Mouse (Mus musculus): ENCODE results near the gene Palm3. TPM values are rescaled to one million over a fixed set of nuclear protein-coding genes. Genes with fewer than 3 reads are reported as not detected.
"Not testable (repeated sequence)": the region's sequence is repeated elsewhere in the genome, so short reads cannot be mapped to it uniquely, and the experiment has no call there.

Palm3 gene
- total and polyA plus RNA-seq, 2 experiments from 2014 or later: 8.2 to 9.6 TPM

- Histone ChIP-seq H3K4me1 (ENCODE audit: insufficient read depth, low read length) (0 out of 2 replicates have a peak, but pooled peaks cover 7% of the 10 kb centered on the region), H3K4me3 (ENCODE audit: low read length) (no peak overlapping the region), H3K9me3 (ENCODE audit: low read length) (no peaks in the 10 kb centered on the region), H3K27ac (no peak overlapping the region), H3K9ac (replicated peaks; ENCODE audit: low read length) (no peak overlapping the region), H3K27me3 (ENCODE audit: insufficient read depth, low read length) (no peaks in the 10 kb centered on the region), H3K4me2 (ENCODE audit: low read depth, low read length) (no peak overlapping the region), H3K36me3 (ENCODE audit: insufficient read depth, low read length) (peaks cover 4% of the 10 kb centered on the region; the same call in 1 of the 2 replicates)
- ATAC-seq (no peak), DNase-seq (ENCODE audit: low spot score) (no peak)
- no peak for TF ChIP-seq CTCF (IDR thresholded peaks at IDR 0.05; ENCODE audit: low read depth)
- WGBS: 53% methylated on average over 12 of the region's 12 CpGs
These were observed 18.2 kb upstream of the Palm3 start for GRCm38 (mm10) chr8:84002957-84003611.

- H3K9ac ChIP-seq (replicated peaks; ENCODE audit: low read length): peak overlapping the region; percentile 61; the same call in 1 of the 2 replicates
- no peaks in the 10 kb centered on the region for H3K27me3 ChIP-seq (ENCODE audit: insufficient read depth, low read length)
- WGBS: 77% methylated on average over 6 of the region's 6 CpGs
- H3K4me3 ChIP-seq (ENCODE audit: low read length): peak overlapping the region; percentile 54
- no peaks in the 10 kb centered on the region for H3K9me3 ChIP-seq (ENCODE audit: low read length)
- TF ChIP-seq CTCF (IDR thresholded peaks at IDR 0.05; ENCODE audit: low read depth): no peak
- DNase-seq (ENCODE audit: low spot score): no peak
- no peak overlapping the region for H3K27ac ChIP-seq
- ATAC-seq: no peak
- H3K36me3 ChIP-seq (ENCODE audit: insufficient read depth, low read length): peaks cover 4% of the 10 kb centered on the region; the same call in 1 of the 2 replicates
- H3K4me1 ChIP-seq (ENCODE audit: insufficient read depth, low read length): 0 out of 2 replicates have a peak, but pooled peaks cover 7% of the 10 kb centered on the region
- peak overlapping the region; percentile 93 for H3K4me2 ChIP-seq (ENCODE audit: low read depth, low read length)
These were observed 17.5 kb upstream of the Palm3 start for GRCm38 (mm10) chr8:84003612-84004246.

GRCm38 (mm10) chr8:84004533-84005201, 16.6 kb upstream of the Palm3 start:
- peak overlapping the region; percentile 61 for H3K9ac ChIP-seq (replicated peaks; ENCODE audit: low read length)
- peak; percentile 96 for DNase-seq (ENCODE audit: low spot score)
- TF ChIP-seq CTCF (IDR thresholded peaks at IDR 0.05; ENCODE audit: low read depth): no peak
- peak; percentile 89 for ATAC-seq
- H3K27ac ChIP-seq: peak overlapping the region; percentile 78
- 1% methylated on average over 30 of the region's 30 CpGs for WGBS
- no peaks in the 10 kb centered on the region for H3K27me3 ChIP-seq (ENCODE audit: insufficient read depth, low read length)
- peaks cover 4% of the 10 kb centered on the region; the same call in 1 of the 2 replicates for H3K36me3 ChIP-seq (ENCODE audit: insufficient read depth, low read length)
- peak overlapping the region; percentile 93 for H3K4me2 ChIP-seq (ENCODE audit: low read depth, low read length)
- H3K4me3 ChIP-seq (ENCODE audit: low read length): peak overlapping the region; percentile 54
- H3K4me1 ChIP-seq (ENCODE audit: insufficient read depth, low read length): 0 out of 2 replicates have a peak, but pooled peaks cover 3% of the 10 kb centered on the region
- no peaks in the 10 kb centered on the region for H3K9me3 ChIP-seq (ENCODE audit: low read length)

- not testable (repeated sequence) for DNase-seq (ENCODE audit: low spot score); ATAC-seq; H3K4me3 ChIP-seq (ENCODE audit: low read length); H3K9ac ChIP-seq (replicated peaks; ENCODE audit: low read length); H3K4me2 ChIP-seq (ENCODE audit: low read depth, low read length); H3K4me1 ChIP-seq (ENCODE audit: insufficient read depth, low read length); H3K9me3 ChIP-seq (ENCODE audit: low read length); H3K27ac ChIP-seq; H3K36me3 ChIP-seq (ENCODE audit: insufficient read depth, low read length); H3K27me3 ChIP-seq (ENCODE audit: insufficient read depth, low read length)
- WGBS: 93% methylated on average over 7 of the region's 7 CpGs
These were observed 15.8 kb upstream of the Palm3 start for GRCm38 (mm10) chr8:84005502-84005901.

GRCm38 (mm10) chr8:84008362-84008761, 12.9 kb upstream of the Palm3 start:
- no peak overlapping the region for H3K27ac ChIP-seq
- ATAC-seq (no peak), DNase-seq (ENCODE audit: low spot score) (no peak)
- H3K4me2 ChIP-seq (ENCODE audit: low read depth, low read length): no peak overlapping the region
- H3K9me3 ChIP-seq (ENCODE audit: low read length): no peaks in the 10 kb centered on the region
- TF ChIP-seq CTCF (IDR thresholded peaks at IDR 0.05; ENCODE audit: low read depth): peak; percentile 47
- H3K9ac ChIP-seq (replicated peaks; ENCODE audit: low read length): no peak overlapping the region
- no peaks in the 10 kb centered on the region for H3K36me3 ChIP-seq (ENCODE audit: insufficient read depth, low read length)
- 31% methylated on average over 7 of the region's 7 CpGs for WGBS
- peaks cover 20% of the 10 kb centered on the region for H3K4me1 ChIP-seq (ENCODE audit: insufficient read depth, low read length)
- H3K27me3 ChIP-seq (ENCODE audit: insufficient read depth, low read length): peaks cover 23% of the 10 kb centered on the region
- no peak overlapping the region for H3K4me3 ChIP-seq (ENCODE audit: low read length)

- DNase-seq (ENCODE audit: low spot score): peak; percentile 90
- peak; percentile 96 for TF ChIP-seq CTCF (IDR thresholded peaks at IDR 0.05; ENCODE audit: low read depth)
- 2% methylated on average over 11 of the region's 11 CpGs for WGBS
- Histone ChIP-seq H3K4me1 (ENCODE audit: insufficient read depth, low read length) (peaks cover 20% of the 10 kb centered on the region), H3K27ac (no peak overlapping the region), H3K4me3 (ENCODE audit: low read length) (no peak overlapping the region), H3K9ac (replicated peaks; ENCODE audit: low read length) (no peak overlapping the region), H3K27me3 (ENCODE audit: insufficient read depth, low read length) (peaks cover 24% of the 10 kb centered on the region), H3K4me2 (ENCODE audit: low read depth, low read length) (peak overlapping the region; percentile 33; the same call in 1 of the 2 replicates), H3K36me3 (ENCODE audit: insufficient read depth, low read length) (no peaks in the 10 kb centered on the region), H3K9me3 (ENCODE audit: low read length) (no peaks in the 10 kb centered on the region)
- ATAC-seq: 0 out of 2 replicates have a peak, but pooled peaks have one; percentile 28
These were observed 11.4 kb upstream of the Palm3 start for GRCm38 (mm10) chr8:84009876-84010275.

Measured in hindbrain, postnatal 0 days (tissue).